Comparison of ENCODE assay signal across 8 mouse cellular contexts in the genomic region with DNA sequence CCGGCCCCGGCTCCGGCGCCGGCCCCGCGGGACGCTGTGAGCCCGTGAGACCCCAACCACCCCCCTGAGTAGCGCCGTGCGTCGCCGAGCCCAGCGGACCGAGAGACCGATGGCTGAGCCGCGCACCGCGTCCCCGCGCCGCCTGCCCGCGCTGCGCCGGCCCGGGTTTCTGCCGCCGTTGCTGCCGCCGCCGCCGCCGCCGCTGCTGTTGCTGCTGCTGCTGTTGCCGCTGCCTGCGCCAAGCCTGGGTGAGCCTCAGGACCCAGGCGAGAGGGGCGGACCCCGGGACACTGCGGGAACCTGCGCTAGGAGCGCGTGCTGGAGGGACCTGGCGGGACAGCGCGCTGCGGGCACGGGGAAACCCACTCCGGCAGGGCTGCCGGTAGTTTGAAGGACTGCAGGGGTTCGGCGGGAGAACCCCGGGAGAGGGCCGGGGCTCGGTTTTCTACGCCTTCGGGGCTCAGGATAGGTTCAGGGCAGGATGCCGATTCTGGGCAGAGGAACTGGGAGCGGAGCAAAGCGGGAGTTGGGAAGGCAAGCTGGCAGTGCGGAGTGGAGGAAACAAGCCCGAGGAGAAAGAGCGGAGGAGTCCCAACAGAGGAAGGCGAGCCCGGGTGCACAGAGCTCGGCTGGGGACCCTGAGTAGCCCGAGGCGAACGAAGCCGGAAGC. TPM values are rescaled to one million over a fixed set of nuclear protein-coding genes. Genes with fewer than 3 reads are reported as not detected.
DNase-seq lines count a peak whose midpoint lies in the region; ATAC-seq and TF ChIP-seq lines count a peak whose summit lies in the region.

No protein-coding gene starts in this region.

- no peaks in the 10 kb centered on the region; the same call in 1 of the 2 replicates for H3K4me1 ChIP-seq in embryonic facial prominence, embryonic 11.5 days (ENCODE audit: control insufficient read depth, insufficient read depth, low read length)
- H3K4me1 ChIP-seq in heart, embryonic 14.5 days (ENCODE audit: control insufficient read depth in 2 of 2, insufficient read depth in 2 of 2, low read length in 2 of 2), result peaks cover 2 to 4% of the 10 kb centered on the region in 2 experiments; a peak in 3 of 4 replicates
- H3K4me1 ChIP-seq in kidney, postnatal 0 days (replicated peaks; ENCODE audit: insufficient read depth, low read length), result peaks cover 14% of the 10 kb centered on the region; the same call in 1 of the 2 replicates

- H3K36me3 ChIP-seq in embryonic facial prominence, embryonic 11.5 days (replicated peaks; ENCODE audit: control insufficient read depth, insufficient read depth, low read depth, low read length), result no peaks in the 10 kb centered on the region; the same call in 1 of the 2 replicates
- H3K36me3 ChIP-seq in heart, embryonic 14.5 days (ENCODE audit: control insufficient read depth, insufficient read depth, low read length), result no peaks in the 10 kb centered on the region
- H3K36me3 ChIP-seq in kidney, postnatal 0 days (ENCODE audit: insufficient read depth, low read length), result no peaks in the 10 kb centered on the region

- peak overlapping the region; percentile 90 for H3K4me3 ChIP-seq in embryonic facial prominence, embryonic 11.5 days (ENCODE audit: low read depth, low read length)
- H3K4me3 ChIP-seq in heart, embryonic 14.5 days (ENCODE audit: control insufficient read depth in 1 of 2, insufficient read depth in 1 of 2, low read depth in 1 of 2, low read length in 2 of 2), result peak overlapping the region; percentile 68 to 83
- H3K4me3 ChIP-seq in kidney, postnatal 0 days (replicated peaks; ENCODE audit: low read depth, low read length), result peak overlapping the region; percentile 74

- DNase-seq in urinary bladder, adult 18-20 months (ENCODE audit: low spot score in 2 of 2), result peak; percentile 31 to 74
- DNase-seq in urinary bladder, postnatal 10 days (ENCODE audit: low spot score), result no peak
- peak; percentile 66 for DNase-seq in embryonic facial prominence, embryonic 11.5 days (ENCODE audit: low spot score)
- peak; percentile 75 for DNase-seq in kidney, postnatal 0 days (ENCODE audit: low spot score)
- DNase-seq in lung, postnatal 14 days, result peak; percentile 35
- peak; percentile 57 to 67 for DNase-seq in right cerebral cortex, postnatal 10 days (ENCODE audit: low spot score in 2 of 2)
- DNase-seq in c-Kit-positive CD71-positive TER-119-positive erythroid progenitor cells, embryonic 14.5 days (ENCODE audit: low spot score), result no peak

- under 1% methylated on average over 67 of the region's 73 CpGs for WGBS in embryonic facial prominence, embryonic 11.5 days
- under 1% methylated on average over 72 of the region's 73 CpGs for WGBS in heart, embryonic 14.5 days
- WGBS in kidney, postnatal 0 days, result under 1% methylated on average over 72 of the region's 73 CpGs

- ATAC-seq in embryonic facial prominence, embryonic 11.5 days (replicated peaks; ENCODE audit: insufficient number of reproducible peaks, low FRiP score, low TSS enrichment, low read depth), result peak; percentile 63
- ATAC-seq in heart, embryonic 14.5 days (ENCODE audit: insufficient number of reproducible peaks, insufficient read depth, low FRiP score, low read depth), result peak; percentile 50
- ATAC-seq in kidney, postnatal 0 days (replicated peaks; ENCODE audit: low FRiP score, low read depth), result peak; percentile 75

- H3K27me3 ChIP-seq in embryonic facial prominence, embryonic 11.5 days (ENCODE audit: control insufficient read depth, insufficient read depth, low read length), result no peaks in the 10 kb centered on the region; the same call in 1 of the 2 replicates
- peaks cover 19% of the 10 kb centered on the region for H3K27me3 ChIP-seq in heart, embryonic 14.5 days (ENCODE audit: control insufficient read depth, insufficient read depth, low read length)
- H3K27me3 ChIP-seq in kidney, postnatal 0 days (ENCODE audit: insufficient read depth, low read length), result peaks cover 3% of the 10 kb centered on the region; the same call in 1 of the 2 replicates

- H3K27ac ChIP-seq in embryonic facial prominence, embryonic 11.5 days (replicated peaks; ENCODE audit: low read depth, low read length), result peak overlapping the region; percentile 92
- H3K27ac ChIP-seq in heart, embryonic 14.5 days (replicated peaks in 1 of 2; ENCODE audit: control insufficient read depth in 1 of 2, insufficient read depth in 1 of 2, low read depth in 2 of 2, low read length in 2 of 2), result peak overlapping the region; percentile 21 to 42; a peak in 3 of 4 replicates
- peak overlapping the region; percentile 68 for H3K27ac ChIP-seq in kidney, postnatal 0 days

- no peak for TF ChIP-seq CTCF in kidney, postnatal 0 days (IDR thresholded peaks at IDR 0.05; ENCODE audit: low read depth)

- H3K9ac ChIP-seq in embryonic facial prominence, embryonic 11.5 days (replicated peaks; ENCODE audit: low read length), result peak overlapping the region; percentile 96
- peak overlapping the region; percentile 80 for H3K9ac ChIP-seq in heart, embryonic 14.5 days (ENCODE audit: low read length)
- H3K9ac ChIP-seq in kidney, postnatal 0 days (ENCODE audit: low read depth, low read length), result peak overlapping the region; percentile 73

- no peaks in the 10 kb centered on the region for H3K9me3 ChIP-seq in embryonic facial prominence, embryonic 11.5 days (replicated peaks; ENCODE audit: control insufficient read depth, low read length)
- H3K9me3 ChIP-seq in heart, embryonic 14.5 days (ENCODE audit: control insufficient read depth, low read length), result no peaks in the 10 kb centered on the region
- no peaks in the 10 kb centered on the region for H3K9me3 ChIP-seq in kidney, postnatal 0 days (replicated peaks; ENCODE audit: low read length)

- H3K4me2 ChIP-seq in embryonic facial prominence, embryonic 11.5 days (ENCODE audit: low read depth, low read length), result peak overlapping the region; percentile 88
- peak overlapping the region; percentile 93 for H3K4me2 ChIP-seq in heart, embryonic 14.5 days (ENCODE audit: low read length)
- peak overlapping the region; percentile 99 for H3K4me2 ChIP-seq in kidney, postnatal 0 days (ENCODE audit: low read length)

RNA-seq across cellular contexts. Expression of a gene that starts 0.5 kb away (rescaled TPM):
- polyA plus RNA-seq in embryonic facial prominence, embryonic 11.5 days (2014; fragmentation: Nextera tagmentation; extraction: Ambion mirVana), result 17.0 and 18.7 TPM in 2 replicates
- polyA plus RNA-seq in heart, embryonic 14.5 days (2014; fragmentation: Nextera tagmentation; extraction: Ambion mirVana), result 0.36 and 0.63 TPM in 2 replicates
- polyA plus RNA-seq in kidney, postnatal 0 days (2015; fragmentation: Nextera tagmentation; extraction: Ambion mirVana), result 2.2 and 2.4 TPM in 2 replicates

RNA-seq across cellular contexts. Expression of a gene that starts 40.2 kb away (rescaled TPM):
- 11.8 and 12.4 TPM in 2 replicates for polyA plus RNA-seq in embryonic facial prominence, embryonic 11.5 days (2014; fragmentation: Nextera tagmentation; extraction: Ambion mirVana)
- polyA plus RNA-seq in heart, embryonic 14.5 days (2014; fragmentation: Nextera tagmentation; extraction: Ambion mirVana), result 12.3 and 15.7 TPM in 2 replicates
- polyA plus RNA-seq in kidney, postnatal 0 days (2015; fragmentation: Nextera tagmentation; extraction: Ambion mirVana), result 4.9 and 5.2 TPM in 2 replicates

RNA-seq across cellular contexts. Expression of a gene that starts 53.7 kb away (rescaled TPM):
- 4.9 and 5.7 TPM in 2 replicates for polyA plus RNA-seq in embryonic facial prominence, embryonic 11.5 days (2014; fragmentation: Nextera tagmentation; extraction: Ambion mirVana)
- polyA plus RNA-seq in heart, embryonic 14.5 days (2014; fragmentation: Nextera tagmentation; extraction: Ambion mirVana), result 4.3 and 5.6 TPM in 2 replicates
- 8.4 and 8.6 TPM in 2 replicates for polyA plus RNA-seq in kidney, postnatal 0 days (2015; fragmentation: Nextera tagmentation; extraction: Ambion mirVana)

Comparison
In these comparisons a context has a peak if more than half of its experiments do, and no peak if none do; other contexts are left out.
1. DNase-seq: peak in urinary bladder, adult 18-20 months (2 of 2), embryonic facial prominence, embryonic 11.5 days (single experiment), kidney, postnatal 0 days (single experiment), lung, postnatal 14 days (single experiment) and right cerebral cortex, postnatal 10 days (2 of 2); none in urinary bladder, postnatal 10 days (single experiment) and c-Kit-positive CD71-positive TER-119-positive erythroid progenitor cells, embryonic 14.5 days (single experiment).
2. H3K27ac ChIP-seq: peak in every context shown above with its lines; median percentile 92 in embryonic facial prominence, embryonic 11.5 days; 68 in kidney, postnatal 0 days; 32 in heart, embryonic 14.5 days.
3. Peak in every context shown above with its lines, with median percentiles within 50 percentile points of each other: ATAC-seq, H3K4me2 ChIP-seq, H3K4me3 ChIP-seq and H3K9ac ChIP-seq.